Mouse (Mus musculus) embryo, embryonic 11 days (tissue): ENCODE measurements at regions not wholly inside any gene's neighbourhood (a gene's known extent, or its start where the extent isn't known, plus 50 kb on each side); places are given as distances from the start of the nearest gene placed in this dataset.
"Not testable (repeated sequence)": the region's sequence is repeated elsewhere in the genome, so short reads cannot be mapped to it uniquely, and the experiment has no call there.

Source experiments
- DNase-seq: peaks from one replicate; pipeline ENCODE4 v3.0.0-alpha.2; 2015

DNA sequence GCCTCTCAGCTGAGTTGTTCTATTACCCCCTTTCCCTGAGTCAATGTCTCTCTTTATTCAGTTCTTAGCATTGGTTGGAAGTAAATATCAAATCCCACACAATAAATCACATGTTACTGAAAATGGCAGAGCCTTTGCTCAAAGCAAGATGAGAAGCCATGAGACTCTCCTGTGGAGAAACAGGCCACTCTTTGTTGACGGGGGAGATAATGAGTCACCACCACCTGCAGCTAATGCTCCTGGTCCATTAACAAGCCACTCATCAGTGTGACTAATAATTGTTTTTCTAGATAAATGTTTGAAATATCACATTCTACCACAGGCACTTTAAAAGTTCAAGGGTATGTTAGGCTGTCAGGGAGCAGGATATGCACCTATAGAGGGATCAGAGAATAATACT lies 61.0 kb upstream of the Galnt18 start:
- DNase-seq = no peak

DNA sequence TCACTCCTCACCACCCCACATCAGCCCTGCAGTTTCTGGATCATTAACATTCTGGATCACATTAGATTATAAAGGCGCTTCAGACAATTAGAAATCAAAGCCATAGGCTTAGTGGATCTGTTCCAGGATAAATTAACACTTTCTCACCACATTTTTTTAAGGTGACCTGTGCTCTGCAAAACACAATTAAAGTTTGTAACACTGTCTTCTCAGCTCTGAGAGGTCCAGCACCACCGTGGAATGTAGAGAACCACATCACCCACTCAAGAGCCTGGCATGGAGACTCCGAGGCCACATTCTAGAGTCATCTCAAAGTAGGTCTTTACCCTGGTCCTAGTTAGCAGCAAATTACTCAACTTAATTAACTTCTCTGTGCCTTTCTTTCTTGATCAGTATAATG lies 58.4 kb upstream of the Galnt18 start:
- no peak for DNase-seq

DNA sequence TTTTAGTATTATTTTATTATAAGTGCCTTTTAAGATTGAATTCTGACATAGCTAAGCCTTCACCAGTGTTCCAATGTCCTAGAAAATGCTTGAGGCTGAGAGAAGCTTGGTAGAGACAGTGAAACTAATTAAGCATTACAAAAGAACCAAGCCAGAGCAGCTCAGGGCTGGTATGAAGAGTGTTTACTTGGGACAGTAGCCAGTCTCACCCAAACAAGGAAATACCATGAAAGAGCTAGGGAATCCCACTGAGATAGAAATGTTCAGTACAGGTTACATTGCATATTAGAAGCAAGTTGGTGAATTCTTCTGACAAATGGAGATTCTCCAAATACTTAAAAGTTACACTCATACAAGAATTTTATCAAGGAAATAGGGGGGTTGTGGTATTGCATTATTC lies 54.6 kb upstream of the Galnt18 start:
- not testable (repeated sequence) for DNase-seq

DNA sequence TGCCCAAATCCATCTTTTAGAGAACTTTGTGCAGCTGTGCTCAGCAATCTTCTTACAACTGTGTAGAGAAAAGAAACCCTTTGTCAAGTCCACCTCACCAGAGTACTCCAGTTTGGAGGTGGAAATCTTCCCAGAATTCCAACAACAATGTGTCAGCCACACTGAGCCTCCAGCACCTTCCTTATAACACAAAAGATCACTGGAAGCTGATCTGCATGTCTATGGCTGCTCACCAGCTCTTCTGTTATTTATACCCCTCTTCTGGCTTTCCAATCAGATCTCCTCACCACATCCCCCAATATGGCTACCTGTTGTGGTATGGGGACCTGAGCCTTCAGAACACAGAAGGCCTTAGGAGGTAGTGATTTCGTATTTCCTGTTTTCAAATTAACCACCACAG lies 50.2 kb upstream of the Galnt18 start:
- no peak for DNase-seq
